ENCODE assay signal across 26 mouse cellular contexts in genomic region chr5:46441716-46442115, GRCm38 (mm10).
DNase-seq lines count a peak whose midpoint lies in the region; ATAC-seq and TF ChIP-seq lines count a peak whose summit lies in the region.
"Had no signal": no experiment of that assay in that cellular context is flagged by ENCODE, and none has a peak within 500 bp of the region (broad histone marks: within the 10 kb centered on the region; RNA-seq: fewer than 3 reads in every experiment).

No protein-coding gene starts in this region.

- TF ChIP-seq CTCF in liver, adult 2 months (IDR thresholded peaks at IDR 0.05; ENCODE audit: low read depth, low read length), result no peak

- H3K9ac ChIP-seq in embryonic facial prominence, embryonic 14.5 days (ENCODE audit: low read depth, low read length), result no peak overlapping the region
- H3K9ac ChIP-seq in liver, adult 2 months (ENCODE audit: low read depth, low read length), result no peak overlapping the region
- H3K9ac ChIP-seq in liver, embryonic 11.5 days (ENCODE audit: low read depth, low read length), result no peak overlapping the region
- no peak overlapping the region for H3K9ac ChIP-seq in liver, embryonic 12.5 days
- H3K9ac ChIP-seq: heart, embryonic 12.5 days; hindbrain, embryonic 15.5 days; liver, embryonic 13.5 days; lung, embryonic 15.5 days; midbrain, embryonic 12.5 days; stomach, embryonic 15.5 days had no signal

- no peaks in the 10 kb centered on the region for H3K27me3 ChIP-seq in embryonic facial prominence, embryonic 14.5 days (replicated peaks; ENCODE audit: control insufficient read depth, insufficient read depth, low read length)
- no peaks in the 10 kb centered on the region for H3K27me3 ChIP-seq in embryonic facial prominence, embryonic 10.5 days (replicated peaks; ENCODE audit: low read depth, poor library complexity, severe bottlenecking)
- H3K27me3 ChIP-seq in liver, adult 2 months (ENCODE audit: control insufficient read depth, insufficient read depth, low read length), result no peaks in the 10 kb centered on the region
- H3K27me3 ChIP-seq in liver, embryonic 11.5 days (replicated peaks; ENCODE audit: control insufficient read depth, insufficient read depth, low read length), result no peaks in the 10 kb centered on the region
- no peaks in the 10 kb centered on the region for H3K27me3 ChIP-seq in liver, embryonic 12.5 days (replicated peaks)
- H3K27me3 ChIP-seq: heart, embryonic 12.5 days; hindbrain, embryonic 15.5 days; liver, embryonic 13.5 days; lung, embryonic 15.5 days; megakaryocyte, embryonic 14.5 days; stomach, embryonic 15.5 days had no signal

- no peak for ATAC-seq in embryonic facial prominence, embryonic 14.5 days (ENCODE audit: low read depth)
- ATAC-seq in liver, embryonic 11.5 days (replicated peaks; ENCODE audit: low FRiP score), result no peak
- ATAC-seq in megakaryocyte, adult 5-6 weeks (ENCODE audit: poor library complexity, severe bottlenecking), result no peak
- ATAC-seq in liver, embryonic 12.5 days, result no peak
- ATAC-seq: forebrain, embryonic 16.5 days had no signal

- no peaks in the 10 kb centered on the region for H3K79me2 ChIP-seq in liver, adult 2 months (ENCODE audit: control insufficient read depth, insufficient read depth, low read length)

- no peak overlapping the region for H3K4me2 ChIP-seq in embryonic facial prominence, embryonic 14.5 days (ENCODE audit: low read depth, low read length)
- no peak overlapping the region for H3K4me2 ChIP-seq in liver, embryonic 11.5 days
- no peak overlapping the region for H3K4me2 ChIP-seq in liver, embryonic 12.5 days
- H3K4me2 ChIP-seq: heart, embryonic 12.5 days; hindbrain, embryonic 15.5 days; liver, embryonic 13.5 days; lung, embryonic 15.5 days; midbrain, embryonic 12.5 days; stomach, embryonic 15.5 days had no signal

- peak; percentile 29 for DNase-seq in embryonic facial prominence, embryonic 14.5 days (ENCODE audit: low spot score)
- DNase-seq in embryonic facial prominence, embryonic 10.5 days (ENCODE audit: low spot score), result no peak
- DNase-seq in liver, adult 2 months (ENCODE audit: extremely low read depth, low read depth, low spot score), result peak; percentile 41
- DNase-seq in liver, embryonic 11.5 days (ENCODE audit: low spot score), result no peak
- DNase-seq in adipocyte (ENCODE audit: low spot score), result peak; percentile 90
- peak; percentile 16 for DNase-seq in fat pad, adult 2 months (ENCODE audit: extremely low read depth, low read depth, low spot score)
- DNase-seq: cerebellum, adult 8-10 months; cerebellum, postnatal 25 days; gastrocnemius, adult 2 months; gastrocnemius, postnatal 36 days; heart, adult 2 months; kidney, adult 8-10 months; kidney, postnatal 14 days; layer of hippocampus, adult 9-11 months; liver, embryonic 13.5 days; right cerebral cortex, postnatal 14 days had no signal

- H3K36me3 ChIP-seq in embryonic facial prominence, embryonic 14.5 days (ENCODE audit: control insufficient read depth, insufficient read depth, low read length), result no peaks in the 10 kb centered on the region
- H3K36me3 ChIP-seq in embryonic facial prominence, embryonic 10.5 days (replicated peaks), result no peaks in the 10 kb centered on the region
- no peaks in the 10 kb centered on the region for H3K36me3 ChIP-seq in liver, adult 2 months (ENCODE audit: control insufficient read depth, insufficient read depth, low read length)
- H3K36me3 ChIP-seq in liver, embryonic 11.5 days (ENCODE audit: control insufficient read depth, insufficient read depth, low read length), result no peaks in the 10 kb centered on the region
- H3K36me3 ChIP-seq in liver, embryonic 12.5 days, result no peaks in the 10 kb centered on the region
- H3K36me3 ChIP-seq: forebrain, embryonic 10.5 days; heart, embryonic 12.5 days; hindbrain, embryonic 15.5 days; liver, embryonic 13.5 days; lung, embryonic 15.5 days; midbrain, embryonic 12.5 days; stomach, embryonic 15.5 days had no signal

- H3K27ac ChIP-seq in embryonic facial prominence, embryonic 14.5 days (replicated peaks; ENCODE audit: low read depth, low read length), result no peak overlapping the region
- no peak overlapping the region for H3K27ac ChIP-seq in embryonic facial prominence, embryonic 10.5 days (replicated peaks)
- no peak overlapping the region for H3K27ac ChIP-seq in liver, adult 2 months (replicated peaks; ENCODE audit: insufficient read depth, low read depth, low read length)
- H3K27ac ChIP-seq in liver, embryonic 11.5 days (ENCODE audit: low read depth, low read length), result no peak overlapping the region
- H3K27ac ChIP-seq in liver, embryonic 12.5 days, result no peak overlapping the region
- H3K27ac ChIP-seq: forebrain, embryonic 10.5 days; gastrocnemius, adult 2 months; heart, adult 2 months; hindbrain, embryonic 15.5 days; liver, embryonic 13.5 days; lung, embryonic 15.5 days; midbrain, embryonic 12.5 days; stomach, embryonic 15.5 days had no signal

- no peaks in the 10 kb centered on the region for H3K9me3 ChIP-seq in embryonic facial prominence, embryonic 14.5 days (ENCODE audit: control insufficient read depth, low read length)
- no peaks in the 10 kb centered on the region for H3K9me3 ChIP-seq in embryonic facial prominence, embryonic 10.5 days
- no peaks in the 10 kb centered on the region for H3K9me3 ChIP-seq in liver, embryonic 11.5 days (ENCODE audit: control insufficient read depth, low read length)
- H3K9me3 ChIP-seq in liver, embryonic 12.5 days (replicated peaks), result no peaks in the 10 kb centered on the region
- H3K9me3 ChIP-seq: forebrain, embryonic 10.5 days; heart, embryonic 12.5 days; hindbrain, embryonic 15.5 days; liver, embryonic 13.5 days; lung, embryonic 15.5 days; megakaryocyte, embryonic 14.5 days; midbrain, embryonic 12.5 days; stomach, embryonic 15.5 days had no signal

- TF ChIP-seq POLR2A in liver, adult 2 months (IDR thresholded peaks at IDR 0.05; ENCODE audit: extremely low read depth, insufficient read depth, low read length), result no peak

- peaks cover 13% of the 10 kb centered on the region for H3K4me1 ChIP-seq in embryonic facial prominence, embryonic 14.5 days (ENCODE audit: control insufficient read depth, insufficient read depth, low read length)
- H3K4me1 ChIP-seq in embryonic facial prominence, embryonic 10.5 days, result peaks cover 15% of the 10 kb centered on the region
- no peaks in the 10 kb centered on the region for H3K4me1 ChIP-seq in liver, adult 2 months (ENCODE audit: control insufficient read depth, insufficient read depth, low read length)
- no peaks in the 10 kb centered on the region for H3K4me1 ChIP-seq in liver, embryonic 11.5 days (replicated peaks; ENCODE audit: control insufficient read depth, insufficient read depth, low read length)
- H3K4me1 ChIP-seq in liver, embryonic 12.5 days, result no peaks in the 10 kb centered on the region
- H3K4me1 ChIP-seq: liver, embryonic 13.5 days; stomach, embryonic 15.5 days had no signal

- no peak overlapping the region for H3K4me3 ChIP-seq in embryonic facial prominence, embryonic 14.5 days (ENCODE audit: low read depth, low read length)
- no peak overlapping the region for H3K4me3 ChIP-seq in embryonic facial prominence, embryonic 10.5 days
- no peak overlapping the region for H3K4me3 ChIP-seq in liver, adult 2 months (ENCODE audit: insufficient read depth, low read depth, low read length)
- H3K4me3 ChIP-seq in liver, embryonic 11.5 days (ENCODE audit: low read depth, low read length), result no peak overlapping the region
- no peak overlapping the region for H3K4me3 ChIP-seq in liver, embryonic 12.5 days
- H3K4me3 ChIP-seq: forebrain, embryonic 10.5 days; gastrocnemius, adult 2 months; heart, adult 2 months; heart, embryonic 12.5 days; hindbrain, embryonic 15.5 days; liver, embryonic 13.5 days; lung, embryonic 15.5 days; megakaryocyte, embryonic 14.5 days; midbrain, embryonic 12.5 days; stomach, embryonic 15.5 days had no signal

Comparison
In these comparisons a context has a peak if more than half of its experiments do, and no peak if none do; other contexts are left out.
1. DNase-seq: peak in embryonic facial prominence, embryonic 14.5 days (single experiment), liver, adult 2 months (single experiment), adipocyte (single experiment) and fat pad, adult 2 months (single experiment); none in embryonic facial prominence, embryonic 10.5 days (single experiment) and liver, embryonic 11.5 days (single experiment).